Mouse (Mus musculus): Measurements from ENCODE around the gene St7.

Gene St7

GRCm38 (mm10) chr6:17763963-17764659 lies 71.4 kb downstream of the St7 start:
- DNase-seq (ENCODE audit: low spot score in 2 of 2), result peak in 1 of 2 experiments; percentile 37

- no peak for DNase-seq (ENCODE audit: low spot score in 2 of 2)
Observed at GRCm38 (mm10) chr6:17764660-17764998, 71.9 kb downstream of the St7 start.

DNA sequence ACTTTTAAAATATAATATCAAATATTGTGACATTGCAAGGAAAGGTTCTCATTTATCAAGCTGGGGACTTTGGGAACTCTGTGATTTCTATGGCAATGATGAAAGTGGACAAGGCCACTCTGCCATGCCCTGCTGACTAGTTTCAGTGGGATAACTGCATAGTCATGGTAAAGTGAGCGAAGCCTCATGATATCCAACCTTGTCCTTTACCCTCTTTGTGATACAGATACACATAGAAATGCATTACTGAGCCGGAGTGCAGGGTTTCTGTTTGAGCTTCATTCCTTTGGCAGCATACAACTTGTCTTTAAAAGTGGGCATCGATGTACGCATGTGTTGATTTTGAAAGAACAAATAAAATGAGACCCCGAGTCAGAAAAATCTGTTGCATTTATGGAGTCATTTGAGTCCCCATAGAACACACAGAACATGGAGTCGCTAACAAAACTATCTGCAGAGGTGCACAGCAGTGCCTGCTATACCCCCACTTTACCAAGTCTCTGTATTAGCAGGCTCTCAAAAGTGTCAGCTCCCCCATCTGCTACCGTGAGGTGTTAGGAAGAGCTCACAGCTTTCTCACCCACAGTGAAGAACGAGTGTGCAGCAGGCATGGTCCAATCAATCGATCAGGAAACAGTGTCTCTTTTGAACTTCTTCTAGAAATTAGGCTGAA lies 77.4 kb downstream of the St7 start:
- no peak for DNase-seq (ENCODE audit: low spot score in 2 of 2)

DNA sequence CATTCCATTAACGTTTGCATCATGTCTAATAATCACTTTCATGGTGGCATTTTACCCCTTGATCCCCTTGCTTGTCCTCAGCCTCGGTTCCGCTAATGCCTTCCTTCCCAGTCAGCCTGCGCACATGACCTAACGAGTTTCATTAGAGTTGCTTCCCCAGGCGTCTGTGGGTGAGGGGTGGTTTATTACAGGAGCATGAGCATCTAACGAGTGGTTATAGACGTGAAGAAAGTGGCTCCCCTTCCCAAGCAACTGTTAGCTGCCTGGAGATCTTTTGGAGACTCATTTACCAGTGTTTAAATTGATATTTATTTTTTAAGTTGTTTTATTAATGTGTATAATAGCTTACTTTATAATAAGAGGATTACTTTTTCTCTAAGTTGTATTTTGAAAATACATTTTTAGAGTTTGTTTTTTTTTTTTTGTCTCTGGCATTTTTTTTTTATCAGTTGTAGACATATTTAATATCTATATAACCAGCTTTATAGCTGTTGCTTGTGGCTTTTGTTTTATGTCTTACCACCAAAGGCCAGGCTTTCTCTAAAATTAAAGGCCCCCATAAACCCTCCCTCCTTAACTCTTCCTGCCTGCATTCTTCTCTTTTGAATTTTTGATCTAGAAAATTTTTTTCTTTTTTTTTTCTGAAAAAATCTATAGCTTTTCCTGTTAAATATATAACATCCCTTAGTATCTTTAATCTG lies 78.1 kb downstream of the St7 start:
- no peak for DNase-seq (ENCODE audit: low spot score in 2 of 2)

- no peak for DNase-seq (ENCODE audit: low spot score in 2 of 2)
Observed at GRCm38 (mm10) chr6:17771456-17771855, 78.7 kb downstream of the St7 start.

DNA sequence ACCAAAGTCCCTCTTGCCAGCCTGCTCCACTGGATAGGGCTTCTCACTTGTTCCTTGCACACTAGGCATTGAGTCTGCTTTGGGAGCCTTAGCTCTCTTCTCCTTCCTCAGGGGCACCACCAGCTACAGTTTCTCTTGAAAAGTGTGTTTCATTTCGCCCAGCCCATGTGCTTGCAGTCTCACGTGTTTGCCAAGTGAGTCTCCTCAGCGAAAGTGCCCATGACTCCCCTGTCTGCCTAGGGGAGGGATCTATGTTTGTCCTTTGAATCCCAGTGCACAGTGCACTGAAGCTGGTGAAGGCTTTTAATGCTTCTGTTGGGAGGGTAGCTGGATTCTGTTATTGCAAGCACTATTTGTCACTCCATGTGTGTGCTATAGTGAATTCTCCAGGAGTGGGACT lies 79.8 kb downstream of the St7 start:
- no peak for DNase-seq (ENCODE audit: low spot score in 2 of 2)

GRCm38 (mm10) chr6:17776041-17776440 lies 83.3 kb downstream of the St7 start:
- no peak for DNase-seq (ENCODE audit: low spot score in 2 of 2)

DNA sequence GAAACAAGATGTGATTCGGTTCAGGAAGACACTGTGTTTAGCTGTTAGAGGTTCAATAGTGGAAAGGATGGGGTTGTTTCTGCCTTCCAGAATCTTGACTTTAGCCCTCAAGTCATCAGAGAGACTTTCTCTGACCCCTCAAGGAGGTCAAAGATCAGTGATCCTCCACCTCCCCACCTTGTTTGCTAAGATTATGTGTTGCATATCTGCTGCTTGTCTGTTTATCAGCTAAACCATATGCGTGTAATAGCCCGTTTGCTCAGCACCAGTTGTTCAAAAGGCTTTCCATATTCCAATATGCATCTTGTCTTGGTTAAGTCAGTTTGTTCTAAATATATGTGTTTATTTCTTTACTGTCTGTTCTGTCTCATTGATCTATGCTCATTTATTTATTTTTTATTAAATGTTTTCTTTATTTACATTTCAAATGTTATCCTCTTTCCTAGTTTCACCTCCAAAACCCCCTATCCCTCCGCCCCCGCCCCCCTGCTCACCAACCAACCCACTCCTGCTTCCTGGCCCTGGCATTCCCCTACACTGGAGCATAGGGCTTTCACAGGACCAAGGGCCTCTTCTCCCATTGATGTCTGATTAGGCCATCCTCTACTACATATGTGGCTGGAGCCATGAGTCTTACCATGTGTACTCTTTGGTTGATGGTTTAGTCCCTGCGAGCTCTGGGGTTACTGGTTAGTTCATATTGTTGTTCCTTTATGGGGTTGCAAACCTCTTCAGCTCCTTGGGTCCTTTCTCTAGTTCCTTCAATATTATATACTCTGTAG lies 84.5 kb downstream of the St7 start:
- no peak for DNase-seq (ENCODE audit: low spot score in 2 of 2)

DNA sequence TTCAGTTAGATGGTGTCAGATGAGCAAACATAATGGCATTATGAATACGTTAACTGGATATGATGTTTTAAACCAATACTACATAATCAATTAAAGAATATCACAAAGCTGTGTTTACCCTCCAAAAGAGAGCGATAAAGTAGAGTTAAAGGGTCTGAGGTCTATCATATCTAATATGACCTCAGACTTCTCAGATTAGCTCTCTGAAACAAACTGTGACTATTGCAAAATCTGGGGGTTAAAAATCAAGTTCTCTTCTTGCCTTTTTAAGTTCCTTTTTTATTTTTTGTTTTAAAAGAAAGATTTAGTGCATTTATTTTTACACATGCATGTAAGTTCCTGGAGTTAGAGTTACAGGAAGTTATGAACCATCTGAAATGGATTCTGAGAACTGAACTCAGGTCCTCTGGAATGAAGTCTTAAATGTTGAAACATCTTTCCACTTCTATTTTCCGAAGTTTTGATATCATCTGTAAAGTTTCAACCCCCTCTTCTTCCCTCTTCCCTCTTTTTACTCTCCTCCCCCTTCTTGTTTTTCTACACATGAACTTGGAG lies 86.0 kb downstream of the St7 start:
- DNase-seq (ENCODE audit: low spot score in 2 of 2), result no peak

DNA sequence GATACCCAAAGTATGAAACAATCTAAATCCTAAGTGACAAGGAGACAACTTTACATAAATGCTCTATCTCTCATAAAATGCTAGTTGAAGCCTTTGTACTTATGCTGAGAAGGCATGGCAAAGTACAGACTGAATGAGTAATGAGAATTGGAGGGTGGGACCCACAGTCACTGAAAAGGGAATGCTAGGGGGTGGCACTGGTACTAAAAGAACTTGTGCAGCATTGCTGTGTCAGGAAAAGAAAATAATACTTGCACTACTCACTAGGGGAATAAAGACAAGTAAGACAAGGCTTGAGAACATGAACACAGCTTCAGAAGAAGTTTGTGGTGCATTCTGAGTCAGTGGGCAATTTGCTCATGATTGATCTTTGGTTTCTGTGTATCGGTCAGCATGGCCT lies 90.8 kb downstream of the St7 start:
- DNase-seq (ENCODE audit: low spot score in 2 of 2), result no peak

DNA sequence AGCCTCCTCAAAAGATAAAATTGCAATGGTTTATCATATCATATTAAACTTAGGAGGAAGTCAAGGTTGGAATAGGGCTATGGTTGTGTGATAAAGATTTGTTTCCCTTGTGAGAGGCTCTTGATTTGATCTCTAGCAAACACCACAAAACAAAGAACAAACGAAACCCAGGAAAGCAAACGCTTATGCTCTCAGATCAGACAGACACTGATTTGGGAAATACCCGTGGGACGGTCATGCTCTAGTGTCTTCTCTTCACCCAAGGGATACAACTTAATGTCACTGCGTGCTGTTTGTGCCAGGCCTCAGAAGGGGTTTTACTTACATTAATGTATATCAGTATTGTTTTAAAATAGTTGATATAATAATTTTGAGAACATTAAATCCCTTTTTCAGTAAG lies 91.8 kb downstream of the St7 start:
- no peak for DNase-seq (ENCODE audit: low spot score in 2 of 2)

DNA sequence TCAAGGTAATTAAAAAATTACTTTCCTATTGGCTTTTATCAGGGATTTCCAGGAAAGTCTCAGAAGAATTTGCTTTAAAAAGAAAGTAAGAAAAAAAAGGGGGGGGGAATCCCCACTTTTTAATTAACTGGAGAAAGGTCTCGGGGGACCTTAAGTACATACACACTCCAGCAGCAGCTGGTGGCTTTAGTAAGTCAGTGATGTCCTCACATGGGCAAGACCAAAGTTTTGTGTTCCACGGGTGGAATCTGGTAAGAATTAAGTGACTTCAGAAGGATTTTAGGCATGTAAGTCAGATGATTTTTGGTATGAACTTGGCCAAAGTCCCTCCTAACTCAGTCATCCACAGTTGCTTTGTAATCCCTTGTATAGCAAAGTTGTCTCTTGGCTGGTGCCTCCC lies 92.5 kb downstream of the St7 start:
- DNase-seq (ENCODE audit: low spot score in 2 of 2), result no peak

DNA sequence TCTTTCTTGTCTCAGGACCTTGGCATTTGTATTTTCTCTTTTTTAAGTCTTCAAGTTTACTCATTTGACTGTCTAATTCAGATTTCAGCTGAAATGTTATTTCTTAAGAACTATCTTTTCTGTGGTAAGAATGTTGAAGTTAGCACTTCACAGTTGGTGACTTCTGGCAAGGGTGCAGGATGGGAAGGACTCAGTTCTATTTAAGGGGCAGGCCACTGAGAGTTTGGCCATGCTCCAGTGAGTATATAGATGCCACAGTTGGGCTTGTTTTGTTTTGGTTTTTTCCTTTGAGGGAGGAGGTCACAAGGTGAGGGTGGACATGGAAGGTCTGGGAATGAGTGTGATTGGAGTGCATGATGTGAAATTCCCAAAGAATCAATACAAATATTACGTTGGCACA lies 95.1 kb downstream of the St7 start:
- DNase-seq (ENCODE audit: low spot score in 2 of 2), result no peak

- no peak for DNase-seq (ENCODE audit: low spot score in 2 of 2)
Observed at GRCm38 (mm10) chr6:17790251-17790650, 97.5 kb downstream of the St7 start.

DNA sequence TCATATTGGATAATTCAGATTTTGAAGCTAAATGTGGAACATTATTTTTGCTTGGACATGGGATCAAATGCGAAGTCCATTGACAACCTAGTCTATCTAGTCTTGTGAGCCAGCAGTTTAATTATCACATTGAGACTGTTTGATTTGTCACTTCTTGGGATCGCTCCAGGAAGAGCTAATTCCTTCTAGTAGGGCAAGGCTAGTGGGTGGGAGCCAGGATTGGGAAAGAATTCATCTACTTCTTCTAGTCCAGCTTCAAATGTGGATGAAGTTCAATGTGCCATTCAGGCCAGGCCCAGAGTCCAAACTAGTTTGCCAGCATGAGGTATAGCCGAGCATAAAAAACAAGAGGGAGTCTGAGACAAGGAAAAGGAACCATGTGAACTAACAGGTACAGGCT lies 100.7 kb downstream of the St7 start:
- no peak for DNase-seq (ENCODE audit: low spot score in 2 of 2)

DNA sequence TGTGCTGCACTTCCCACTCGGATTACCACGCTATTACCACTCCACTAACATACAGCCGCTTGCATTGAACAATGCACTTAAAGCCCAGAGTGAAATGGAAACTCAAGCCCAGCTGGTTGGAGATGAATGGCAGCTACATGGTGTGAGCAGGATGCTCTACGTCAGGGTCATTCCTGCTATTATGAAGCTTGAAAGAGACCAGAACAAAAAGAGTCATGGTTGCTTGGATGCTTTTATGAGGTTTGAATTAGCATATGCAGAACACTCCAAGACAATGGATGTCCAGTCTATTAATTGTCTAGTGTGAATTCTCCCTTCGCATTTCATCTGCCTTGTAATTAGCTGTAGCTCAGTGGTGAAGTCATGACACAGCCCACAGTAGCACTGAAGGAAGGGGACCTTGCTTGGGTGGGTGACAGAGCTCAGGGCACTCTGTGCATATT lies 104.6 kb downstream of the St7 start:
- no peak for DNase-seq (ENCODE audit: low spot score in 2 of 2)

DNA sequence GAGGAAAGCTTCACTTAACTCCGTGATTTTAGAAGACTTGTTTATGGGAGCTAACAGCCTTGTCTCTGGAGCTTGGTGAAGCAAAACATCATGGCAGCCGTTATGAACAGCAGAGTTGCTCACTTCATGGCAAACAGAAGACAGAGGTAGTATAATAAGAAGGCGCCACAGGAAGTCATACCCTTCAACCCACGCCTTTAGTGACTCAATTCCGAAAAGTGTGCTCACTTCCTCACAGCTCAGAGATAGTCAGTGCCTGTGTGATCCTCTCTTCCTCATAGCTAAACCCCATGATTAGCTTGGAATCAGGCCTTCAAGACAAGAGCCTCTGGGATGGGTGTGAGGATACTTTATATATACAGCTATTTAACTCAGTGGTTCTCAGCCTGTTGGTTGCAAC lies 108.0 kb downstream of the St7 start:
- DNase-seq (ENCODE audit: low spot score in 2 of 2), result no peak

- DNase-seq (ENCODE audit: low spot score in 2 of 2), result no peak
Observed at GRCm38 (mm10) chr6:17804468-17804867, 111.7 kb downstream of the St7 start.

GRCm38 (mm10) chr6:17806569-17806968 lies 113.8 kb downstream of the St7 start:
- DNase-seq (ENCODE audit: low spot score in 2 of 2), result no peak

GRCm38 (mm10) chr6:17811063-17811462 lies 118.3 kb downstream of the St7 start:
- no peak for DNase-seq (ENCODE audit: low spot score in 2 of 2)

- no peak for DNase-seq (ENCODE audit: low spot score in 2 of 2)
Observed at GRCm38 (mm10) chr6:17811531-17811930, 118.8 kb downstream of the St7 start.

DNA sequence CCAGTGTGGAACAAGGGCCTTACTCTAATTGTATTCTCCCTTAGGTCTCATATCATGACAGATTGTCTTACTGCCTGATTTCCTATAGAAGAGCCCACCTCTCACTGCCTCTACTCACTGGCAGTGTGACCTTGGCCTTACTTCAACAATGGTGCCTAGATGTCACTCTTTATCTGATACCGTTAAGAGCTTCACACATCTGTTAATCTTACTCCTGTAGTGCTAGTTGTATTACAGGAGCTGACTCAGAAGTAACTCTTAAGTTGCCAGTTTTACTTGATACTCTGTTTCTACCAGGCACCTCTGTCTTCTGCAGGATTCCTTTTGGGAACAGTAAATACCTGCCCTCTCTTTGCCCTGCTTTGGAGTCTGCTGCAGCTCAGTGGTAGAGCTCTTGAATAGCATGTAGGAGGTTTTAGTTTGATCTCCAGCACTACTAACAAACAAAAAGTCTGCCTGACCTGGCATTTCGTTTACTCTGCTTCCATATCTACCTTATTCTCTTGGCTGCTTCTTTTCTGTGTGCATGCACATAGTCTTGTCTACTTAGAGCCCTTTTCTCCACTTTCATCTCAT lies 121.4 kb downstream of the St7 start:
- no peak for DNase-seq (ENCODE audit: low spot score in 2 of 2)

Data from frontal cortex, postnatal 25 days (tissue).